Mouse (Mus musculus) midbrain, embryonic 13.5 days (tissue): ENCODE data around the gene A030003K21Rik. TPM values are rescaled to one million over a fixed set of nuclear protein-coding genes. Genes with fewer than 3 reads are reported as not detected.
"Not testable (repeated sequence)": the region's sequence is repeated elsewhere in the genome, so short reads cannot be mapped to it uniquely, and the experiment has no call there.

Source experiments
- ATAC-seq: fragments of 200-750 bp; cut with Nextera tagmentation; 2 replicates; pipeline ENCODE4 v1.8.0; 2017; ENCODE audit warnings: mild to moderate bottlenecking, moderate TSS enrichment, moderate library complexity
- H3K27ac ChIP-seq: fragments of 300-500 bp; sonication (generic); 2 replicates; pipeline ENCODE4 v1.5.1; 2015; ENCODE audit warnings: inconsistent platforms, mild to moderate bottlenecking, moderate library complexity
- H3K27me3 ChIP-seq: fragments of 300-500 bp; sonication (generic); 2 replicates; pipeline ENCODE4 v1.6.1; 2015; ENCODE audit warnings: mild to moderate bottlenecking, inconsistent platforms
- H3K36me3 ChIP-seq: fragments of 300-500 bp; sonication (generic); 2 replicates; pipeline ENCODE4 v1.6.1; 2015; ENCODE audit warnings: mild to moderate bottlenecking, inconsistent platforms
- H3K4me1 ChIP-seq: fragments of 300-500 bp; sonication (generic); replicated peaks from 2 replicates; pipeline ENCODE4 v1.6.1; 2015; ENCODE audit warnings: inconsistent platforms
- H3K4me2 ChIP-seq: fragments of 300-500 bp; sonication (generic); replicated peaks from 2 replicates; pipeline ENCODE4 v1.6.1; 2015; ENCODE audit warnings: moderate library complexity, mild to moderate bottlenecking, inconsistent platforms
- H3K4me3 ChIP-seq: fragments of 300-500 bp; sonication (generic); replicated peaks from 2 replicates; pipeline ENCODE4 v1.5.1; 2015; ENCODE audit warnings: mild to moderate bottlenecking, inconsistent platforms
- H3K9ac ChIP-seq: fragments of 300-500 bp; sonication (generic); replicated peaks from 2 replicates; pipeline ENCODE4 v1.6.1; 2015; ENCODE audit warnings: mild to moderate bottlenecking, inconsistent platforms
- H3K9me3 ChIP-seq: fragments of 300-500 bp; sonication (generic); 2 replicates; pipeline ENCODE4 v1.6.1; 2016; ENCODE audit warnings: mild to moderate bottlenecking, inconsistent platforms
- WGBS: fragments of 180-500 bp; shearing (Covaris S2); methylation state at CpG from one replicate; pipeline ENCODE4 v1.1.7; 2015; 5-methylcytosine and 5-hydroxymethylcytosine counted together
- polyA plus RNA-seq: library from polyadenylated mRNA; unstranded; fragments of >200 nt; fragmentation: Nextera tagmentation; extraction: Ambion mirVana; gene quantifications from 2 replicates; pipeline ENCODE4 v1.2.1, GENCODE M21; 2015

A030003K21Rik gene
- not detected in 2 replicates for polyA plus RNA-seq

- H3K9me3 ChIP-seq, H3K36me3 ChIP-seq, H3K4me3 ChIP-seq, H3K27ac ChIP-seq, H3K4me2 ChIP-seq, H3K27me3 ChIP-seq, H3K4me1 ChIP-seq, H3K9ac ChIP-seq, ATAC-seq: not testable (repeated sequence)
- no CpG with 5 or more reads among the region's 6 CpGs for WGBS
Measured at GRCm38 (mm10) chr1:82943295-82943694, at the start of gene A030003K21Rik. Gene A030003K21Rik (minus strand): TSS chr1:82943388.

GRCm38 (mm10) chr1:82992093-82992492 is 48.9 kb upstream of the A030003K21Rik start:
- H3K27ac ChIP-seq: no peak overlapping the region
- H3K27me3 ChIP-seq: no peaks in the 10 kb centered on the region
- WGBS: 91% methylated on average over 6 of the region's 6 CpGs
- no peaks in the 10 kb centered on the region for H3K36me3 ChIP-seq
- no peak overlapping the region for H3K9ac ChIP-seq
- no peak for ATAC-seq
- no peaks in the 10 kb centered on the region for H3K4me1 ChIP-seq
- no peak overlapping the region for H3K4me3 ChIP-seq
- H3K9me3 ChIP-seq: no peaks in the 10 kb centered on the region
- no peak overlapping the region for H3K4me2 ChIP-seq

DNA sequence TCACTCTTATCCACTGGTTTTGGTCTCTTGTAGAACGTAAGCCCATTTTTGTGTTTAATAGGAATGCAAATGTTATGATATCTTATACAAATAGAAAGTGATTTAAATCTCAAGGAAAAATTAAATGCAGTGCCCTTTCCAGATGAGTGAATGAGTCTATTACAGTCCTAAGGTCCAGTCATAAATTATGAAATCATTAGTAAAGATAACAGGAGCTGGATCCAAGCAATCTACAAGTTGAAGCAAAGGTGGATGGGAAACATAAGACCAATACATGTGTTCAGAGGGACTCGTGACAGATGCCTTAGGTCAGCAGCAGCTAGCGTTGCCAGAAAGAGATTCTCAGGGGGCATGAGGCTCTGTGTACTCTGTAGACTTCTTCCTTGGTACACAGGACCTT is 48.4 kb upstream of the A030003K21Rik start:
- 84% methylated on average over 3 of the region's 3 CpGs for WGBS

GRCm38 (mm10) chr1:82991062-82991461 is 47.9 kb upstream of the A030003K21Rik start:
- Histone ChIP-seq H3K27ac (no peak overlapping the region), H3K4me2 (no peak overlapping the region), H3K36me3 (no peaks in the 10 kb centered on the region), H3K9me3 (no peaks in the 10 kb centered on the region), H3K4me1 (no peaks in the 10 kb centered on the region), H3K4me3 (no peak overlapping the region), H3K9ac (no peak overlapping the region), H3K27me3 (no peaks in the 10 kb centered on the region)
- 76% methylated on average over 4 of the region's 4 CpGs for WGBS
- ATAC-seq: no peak

More for the DNA sequence above, 48.4 kb upstream of the A030003K21Rik start:
- no peaks in the 10 kb centered on the region for H3K9me3 ChIP-seq
- ATAC-seq: no peak
- no peak overlapping the region for H3K27ac ChIP-seq
- H3K9ac ChIP-seq: no peak overlapping the region
- H3K4me3 ChIP-seq: no peak overlapping the region
- no peaks in the 10 kb centered on the region for H3K36me3 ChIP-seq
- H3K4me2 ChIP-seq: no peak overlapping the region
- H3K27me3 ChIP-seq: no peaks in the 10 kb centered on the region
- no peaks in the 10 kb centered on the region for H3K4me1 ChIP-seq

GRCm38 (mm10) chr1:82987530-82988198 is 44.5 kb upstream of the A030003K21Rik start:
- peak; percentile 70 for ATAC-seq
- no peak overlapping the region for H3K27ac ChIP-seq
- H3K4me1 ChIP-seq: no peaks in the 10 kb centered on the region
- H3K27me3 ChIP-seq: no peaks in the 10 kb centered on the region
- no peak overlapping the region for H3K4me2 ChIP-seq
- H3K4me3 ChIP-seq: no peak overlapping the region
- peaks cover 7% of the 10 kb centered on the region; the same call in 1 of the 2 replicates for H3K9me3 ChIP-seq
- 44% methylated on average over 4 of the region's 4 CpGs for WGBS
- no peak overlapping the region for H3K9ac ChIP-seq
- H3K36me3 ChIP-seq: no peaks in the 10 kb centered on the region

GRCm38 (mm10) chr1:82986738-82987137 is 43.5 kb upstream of the A030003K21Rik start:
- Histone ChIP-seq H3K9ac (no peak overlapping the region), H3K27ac (no peak overlapping the region), H3K36me3 (no peaks in the 10 kb centered on the region), H3K27me3 (no peaks in the 10 kb centered on the region), H3K4me3 (no peak overlapping the region), H3K4me1 (no peaks in the 10 kb centered on the region), H3K4me2 (no peak overlapping the region), H3K9me3 (peaks cover 7% of the 10 kb centered on the region; the same call in 1 of the 2 replicates)
- 91% methylated on average over 6 of the region's 6 CpGs for WGBS
- no peak for ATAC-seq

DNA sequence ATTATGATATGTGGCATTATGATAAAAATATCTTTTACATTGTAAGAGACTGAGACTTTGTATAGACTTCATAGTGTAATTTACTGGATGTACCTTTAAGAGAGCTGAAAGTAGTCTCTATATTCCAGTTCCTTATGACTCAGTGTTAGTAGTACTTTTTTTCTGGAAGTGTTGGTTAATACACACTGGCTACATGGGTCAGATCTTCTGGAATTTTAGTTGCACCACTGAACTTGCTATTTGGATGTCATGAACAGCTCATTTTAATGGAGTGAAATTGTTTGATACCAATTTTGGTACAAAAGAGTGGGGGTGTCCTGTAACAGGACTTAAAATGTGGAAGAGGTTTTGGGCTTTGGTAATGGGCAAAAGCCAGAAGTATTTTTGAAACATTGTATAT is 34.7 kb upstream of the A030003K21Rik start:
- Histone ChIP-seq H3K4me3 (no peak overlapping the region), H3K9ac (no peak overlapping the region), H3K4me1 (no peaks in the 10 kb centered on the region), H3K27ac (no peak overlapping the region), H3K9me3 (no peaks in the 10 kb centered on the region), H3K27me3 (no peaks in the 10 kb centered on the region), H3K4me2 (no peak overlapping the region), H3K36me3 (no peaks in the 10 kb centered on the region)
- no peak for ATAC-seq

DNA sequence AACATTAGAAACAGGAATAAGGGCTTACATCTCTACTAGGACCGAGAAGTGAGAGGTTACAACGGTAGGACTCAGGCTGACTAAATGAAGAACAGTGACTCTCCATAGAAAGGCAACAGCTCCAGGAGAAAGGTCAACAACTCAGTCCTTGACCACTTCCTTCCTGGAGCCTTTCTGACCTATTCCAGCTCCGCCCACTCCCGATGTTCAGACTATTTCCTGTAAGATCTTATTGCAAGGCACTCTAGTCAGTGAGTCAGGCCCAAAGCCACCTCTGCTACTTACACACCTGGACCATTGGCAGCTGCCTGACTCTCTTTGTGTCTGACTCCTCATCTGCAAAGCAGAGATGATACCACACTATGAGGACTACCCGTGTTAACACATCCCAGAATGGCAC is 32.6 kb upstream of the A030003K21Rik start:
- 82% methylated on average over 5 of the region's 5 CpGs for WGBS
- H3K27ac ChIP-seq: no peak overlapping the region
- ATAC-seq: no peak

GRCm38 (mm10) chr1:82974342-82974741 is 31.2 kb upstream of the A030003K21Rik start:
- H3K4me1 ChIP-seq: no peaks in the 10 kb centered on the region
- H3K9me3 ChIP-seq: no peaks in the 10 kb centered on the region
- no peaks in the 10 kb centered on the region for H3K36me3 ChIP-seq
- no peak overlapping the region for H3K27ac ChIP-seq
- H3K9ac ChIP-seq: no peak overlapping the region
- WGBS: 94% methylated on average over 9 of the region's 9 CpGs
- no peak for ATAC-seq
- H3K27me3 ChIP-seq: no peaks in the 10 kb centered on the region
- H3K4me2 ChIP-seq: no peak overlapping the region
- no peak overlapping the region for H3K4me3 ChIP-seq

More for the DNA sequence above, 32.6 kb upstream of the A030003K21Rik start:
- Histone ChIP-seq H3K9ac (no peak overlapping the region), H3K4me1 (no peaks in the 10 kb centered on the region), H3K4me3 (no peak overlapping the region), H3K4me2 (no peak overlapping the region), H3K36me3 (no peaks in the 10 kb centered on the region), H3K9me3 (no peaks in the 10 kb centered on the region), H3K27me3 (no peaks in the 10 kb centered on the region)

- Histone ChIP-seq H3K36me3 (no peaks in the 10 kb centered on the region), H3K4me3 (no peak overlapping the region), H3K27ac (no peak overlapping the region), H3K9ac (no peak overlapping the region), H3K4me2 (no peak overlapping the region), H3K4me1 (no peaks in the 10 kb centered on the region), H3K9me3 (no peaks in the 10 kb centered on the region), H3K27me3 (no peaks in the 10 kb centered on the region)
- no peak for ATAC-seq
- WGBS: 68% methylated on average over 6 of the region's 6 CpGs
Measured at GRCm38 (mm10) chr1:82973901-82974300, 30.7 kb upstream of the A030003K21Rik start.

- Histone ChIP-seq H3K4me3 (no peak overlapping the region), H3K27me3 (no peaks in the 10 kb centered on the region), H3K4me2 (no peak overlapping the region), H3K27ac (no peak overlapping the region), H3K4me1 (no peaks in the 10 kb centered on the region), H3K36me3 (no peaks in the 10 kb centered on the region), H3K9ac (no peak overlapping the region), H3K9me3 (no peaks in the 10 kb centered on the region)
- no peak for ATAC-seq
- 95% methylated on average over 1 of the region's 1 CpGs for WGBS
Measured at GRCm38 (mm10) chr1:82973244-82973643, 30.1 kb upstream of the A030003K21Rik start.

DNA sequence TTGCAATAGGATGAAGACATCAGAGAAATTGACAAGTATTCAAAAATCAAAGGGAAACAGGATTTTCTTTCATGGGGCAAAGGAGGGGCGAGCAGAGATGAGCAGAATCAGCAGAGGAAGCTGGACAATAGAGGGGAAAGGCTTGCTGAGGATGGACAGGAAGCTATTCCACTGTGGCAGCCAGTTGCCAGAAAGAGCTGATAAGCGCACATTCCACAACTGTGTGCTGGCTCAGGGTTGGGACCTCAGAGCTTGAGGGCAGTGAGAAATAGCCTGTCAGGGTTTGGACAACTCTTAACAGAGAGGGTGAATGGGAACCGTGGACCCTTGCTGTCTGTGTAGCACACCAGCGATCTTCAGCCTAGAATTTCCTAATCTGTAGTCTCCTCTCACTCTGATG is 28.9 kb upstream of the A030003K21Rik start:
- Histone ChIP-seq H3K9me3 (no peaks in the 10 kb centered on the region), H3K27me3 (no peaks in the 10 kb centered on the region), H3K36me3 (no peaks in the 10 kb centered on the region), H3K9ac (no peak overlapping the region), H3K4me1 (no peaks in the 10 kb centered on the region), H3K27ac (no peak overlapping the region), H3K4me2 (no peak overlapping the region), H3K4me3 (no peak overlapping the region)
- WGBS: 44% methylated on average over 4 of the region's 4 CpGs
- ATAC-seq: no peak

- Histone ChIP-seq H3K27ac (no peak overlapping the region), H3K9me3 (no peaks in the 10 kb centered on the region), H3K9ac (no peak overlapping the region), H3K36me3 (no peaks in the 10 kb centered on the region), H3K4me3 (no peak overlapping the region), H3K27me3 (no peaks in the 10 kb centered on the region), H3K4me1 (no peaks in the 10 kb centered on the region), H3K4me2 (no peak overlapping the region)
- ATAC-seq: 0 out of 2 replicates have a peak, but pooled peaks have one; percentile 43
- 64% methylated on average over 3 of the region's 3 CpGs for WGBS
Measured at GRCm38 (mm10) chr1:82966413-82966812, 23.2 kb upstream of the A030003K21Rik start.
